Mouse (Mus musculus) heart, postnatal 0 days (tissue): ENCODE measurements around the gene Kcnab3. TPM values are rescaled to one million over a fixed set of nuclear protein-coding genes. Genes with fewer than 3 reads are reported as not detected.

Experiments
- ATAC-seq: fragments of 200-750 bp; cut with Nextera tagmentation; 2 replicates; pipeline ENCODE4 v1.8.0; 2017; ENCODE audit warnings: low read depth, moderate number of reproducible peaks, moderate library complexity; ENCODE audit not compliant: insufficient read depth
- DNase-seq: peaks from one replicate; pipeline ENCODE4 v3.0.0-alpha.2; 2016; ENCODE audit warnings: low spot score
- H3K27ac ChIP-seq: fragments of 300-500 bp; sonication (generic); 2 replicates; pipeline ENCODE4 v1.5.1; 2014; ENCODE audit warnings: low read depth, mild to moderate bottlenecking
- H3K27me3 ChIP-seq: fragments of 300-500 bp; sonication (generic); 2 replicates; pipeline ENCODE4 v1.6.1; 2014; ENCODE audit warnings: low read length, mixed read lengths; ENCODE audit not compliant: control insufficient read depth, insufficient read depth
- H3K36me3 ChIP-seq: fragments of 300-500 bp; sonication (generic); replicated peaks from 2 replicates; pipeline ENCODE4 v1.6.1; 2014; ENCODE audit warnings: low read length, mixed read lengths; ENCODE audit not compliant: control insufficient read depth, insufficient read depth
- H3K4me1 ChIP-seq: fragments of 300-500 bp; sonication (generic); 2 replicates; pipeline ENCODE4 v1.6.1; 2014; ENCODE audit warnings: antibody characterized with exemption; ENCODE audit not compliant: control insufficient read depth, insufficient read depth
- H3K4me2 ChIP-seq: fragments of 300-500 bp; sonication (generic); 2 replicates; pipeline ENCODE4 v1.6.1; 2014; ENCODE audit warnings: low read depth, mild to moderate bottlenecking, low read length, moderate library complexity
- H3K4me3 ChIP-seq: fragments of 300-500 bp; sonication (generic); 2 replicates; pipeline ENCODE4 v1.5.1; 2014; ENCODE audit warnings: low read depth, low read length
- H3K9ac ChIP-seq: fragments of 300-500 bp; sonication (generic); replicated peaks from 2 replicates; pipeline ENCODE4 v1.6.1; 2014; ENCODE audit warnings: low read depth, low read length, mixed read lengths
- H3K9me3 ChIP-seq: fragments of 300-500 bp; sonication (generic); replicated peaks from 2 replicates; pipeline ENCODE4 v1.6.1; 2016; ENCODE audit warnings: low read length; ENCODE audit not compliant: control insufficient read depth
- CTCF ChIP-seq: IDR thresholded peaks from 2 replicates; pipeline ENCODE4 v1.5.1; 2016; ENCODE audit warnings: antibody characterized with exemption, control low read depth, low read depth
- EP300 ChIP-seq: IDR thresholded peaks from 2 replicates; pipeline ENCODE4 v1.6.1; 2016; ENCODE audit warnings: antibody characterized with exemption, low read depth
- WGBS: fragments of 180-500 bp; shearing (Covaris S2); extraction: QIAGEN DNeasy Blood & Tissue Kit; methylation state at CpG from one replicate; pipeline ENCODE4 v1.1.7; 2014; 5-methylcytosine and 5-hydroxymethylcytosine counted together
- polyA plus RNA-seq: library from polyadenylated mRNA; unstranded; fragments of >200 nt; fragmentation: Nextera tagmentation; extraction: Ambion mirVana; gene quantifications from 2 replicates; pipeline ENCODE4 v1.2.1, GENCODE M21; 2015
- total RNA-seq: library from RNA; depleted of rRNA; stranded (reverse); fragments of >200 nt; gene quantifications from 2 replicates; pipeline ENCODE4 v1.2.3, GENCODE M21; 2014; ENCODE audit warnings: low replicate concordance

The Kcnab3 gene
- total and polyA plus RNA-seq, 2 experiments from 2014 or later, result 1.1 to 1.4 TPM

- H3K27me3 ChIP-seq, result no peaks in the 10 kb centered on the region
- H3K9me3 ChIP-seq, result no peaks in the 10 kb centered on the region
- no peak for DNase-seq
- H3K4me3 ChIP-seq, result 0 out of 2 replicates have a peak overlapping the region, but pooled peaks have one; percentile 99
- H3K4me1 ChIP-seq, result peaks cover 41% of the 10 kb centered on the region
- H3K9ac ChIP-seq, result peak overlapping the region; percentile 54; the same call in 1 of the 2 replicates
- TF ChIP-seq CTCF (no peak), EP300 (no peak)
- no peak for ATAC-seq
- peak overlapping the region; percentile 99 for H3K4me2 ChIP-seq
- peaks cover 22% of the 10 kb centered on the region for H3K36me3 ChIP-seq
- WGBS, result 41% methylated on average over 6 of the region's 6 CpGs
- peak overlapping the region; percentile 97 for H3K27ac ChIP-seq
Measured at GRCm38 (mm10) chr11:69365722-69366121, 39.7 kb downstream of the Kcnab3 start.

GRCm38 (mm10) chr11:69366157-69366854, 40.2 kb downstream of the Kcnab3 start:
- peaks cover 41% of the 10 kb centered on the region for H3K4me1 ChIP-seq
- H3K27ac ChIP-seq, result peak overlapping the region; percentile 97
- peak overlapping the region; percentile 99 for H3K4me2 ChIP-seq
- peak overlapping the region; percentile 99 for H3K9ac ChIP-seq
- peaks cover 17% of the 10 kb centered on the region for H3K36me3 ChIP-seq
- peak overlapping the region; percentile 99 for H3K4me3 ChIP-seq
- WGBS, result under 1% methylated on average over 26 of the region's 26 CpGs
- H3K27me3 ChIP-seq, result no peaks in the 10 kb centered on the region
- no peaks in the 10 kb centered on the region for H3K9me3 ChIP-seq
- ATAC-seq (peak; percentile 75), DNase-seq (peak; percentile 96)
- 0 out of 2 replicates have a peak, but pooled peaks have one; percentile 14 for TF ChIP-seq CTCF
- peak; percentile 37; the same call in 1 of the 2 replicates for TF ChIP-seq EP300

- under 1% methylated on average over 22 of the region's 22 CpGs for WGBS
- DNase-seq, result peak; percentile 36
- H3K4me1 ChIP-seq, result peaks cover 43% of the 10 kb centered on the region
Measured at GRCm38 (mm10) chr11:69366855-69367615, 41.0 kb downstream of the Kcnab3 start.

GRCm38 (mm10) chr11:69367616-69368355, 41.7 kb downstream of the Kcnab3 start:
- peak overlapping the region; percentile 99 for H3K9ac ChIP-seq
- H3K4me2 ChIP-seq, result peak overlapping the region; percentile 99
- H3K36me3 ChIP-seq, result peaks cover 8% of the 10 kb centered on the region; the same call in 1 of the 2 replicates
- TF ChIP-seq EP300 (no peak), CTCF (no peak)
- peak overlapping the region; percentile 99 for H3K4me3 ChIP-seq
- 1% methylated on average over 22 of the region's 22 CpGs for WGBS
- peak overlapping the region; percentile 97 for H3K27ac ChIP-seq
- H3K9me3 ChIP-seq, result no peaks in the 10 kb centered on the region
- DNase-seq (no peak), ATAC-seq (peak; percentile 15; the same call in 1 of the 2 replicates)
- H3K4me1 ChIP-seq, result peaks cover 43% of the 10 kb centered on the region
- H3K27me3 ChIP-seq, result no peaks in the 10 kb centered on the region

More at GRCm38 (mm10) chr11:69366855-69367615, 41.0 kb downstream of the Kcnab3 start:
- peak overlapping the region; percentile 99 for H3K4me3 ChIP-seq
- peaks cover 9% of the 10 kb centered on the region for H3K36me3 ChIP-seq
- peak overlapping the region; percentile 99 for H3K4me2 ChIP-seq
- no peak for ATAC-seq
- H3K27ac ChIP-seq, result peak overlapping the region; percentile 97
- no peaks in the 10 kb centered on the region for H3K27me3 ChIP-seq
- TF ChIP-seq EP300, result no peak; the same call in 1 of the 2 replicates
- TF ChIP-seq CTCF, result no peak
- no peaks in the 10 kb centered on the region for H3K9me3 ChIP-seq
- peak overlapping the region; percentile 99 for H3K9ac ChIP-seq
